Mouse (Mus musculus) mouse embryonic stem cell (cell line): ENCODE measurements around the gene Fndc3a.

Experiments
- in situ Hi-C, 2 experiments: fragments of 300-500 bp; cut with MboI; formaldehyde crosslinking; loops; 1 replicate in 1 of 2; 3 replicates in 1 of 2; pipeline ENCODE4 v1.14.3; 2019 to 2020; ENCODE audit warnings: low sequenced_read_pairs in 2 of 2, low pct_unique_long_range_greater_than_20kb in 1 of 2, mixed read lengths in 1 of 2; ENCODE audit not compliant: unreplicated experiment in 1 of 2

Fndc3a gene

DNA sequence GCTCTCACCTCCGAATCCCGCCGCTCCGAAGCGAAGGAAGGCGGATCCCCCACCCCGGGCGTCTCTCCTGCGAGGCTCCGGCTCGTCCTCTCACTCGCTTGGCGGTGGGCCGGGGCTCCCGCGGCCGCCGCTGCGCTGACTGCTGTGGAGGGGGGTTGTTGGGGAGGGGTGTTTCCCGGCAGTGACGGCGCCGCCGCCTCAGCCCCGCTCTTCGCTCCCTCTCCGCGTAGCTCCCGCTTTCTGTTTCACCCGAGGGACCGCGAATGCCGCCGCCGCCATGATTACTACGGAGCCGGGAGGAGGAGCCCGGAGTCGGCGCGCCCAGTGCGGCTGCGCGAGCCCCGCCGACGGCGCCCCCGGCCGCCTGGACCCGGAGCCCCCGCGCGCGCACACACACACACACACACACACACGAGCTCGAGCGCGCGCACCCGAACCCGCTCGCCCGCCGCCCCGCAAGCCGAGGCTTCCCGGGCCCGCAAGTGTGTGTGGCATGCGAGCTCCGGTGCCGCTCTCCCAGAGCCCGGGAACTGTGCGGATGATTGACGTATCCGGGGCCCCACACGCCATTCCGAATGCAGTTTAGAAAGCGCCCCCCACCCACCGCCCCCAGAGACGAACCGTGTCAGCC lies at the start of gene Fndc3a:
Fndc3a (minus strand) TSS at position 294 of the 631 bp plus-strand sequence.
- in situ Hi-C loops, result no loop called here

DNA sequence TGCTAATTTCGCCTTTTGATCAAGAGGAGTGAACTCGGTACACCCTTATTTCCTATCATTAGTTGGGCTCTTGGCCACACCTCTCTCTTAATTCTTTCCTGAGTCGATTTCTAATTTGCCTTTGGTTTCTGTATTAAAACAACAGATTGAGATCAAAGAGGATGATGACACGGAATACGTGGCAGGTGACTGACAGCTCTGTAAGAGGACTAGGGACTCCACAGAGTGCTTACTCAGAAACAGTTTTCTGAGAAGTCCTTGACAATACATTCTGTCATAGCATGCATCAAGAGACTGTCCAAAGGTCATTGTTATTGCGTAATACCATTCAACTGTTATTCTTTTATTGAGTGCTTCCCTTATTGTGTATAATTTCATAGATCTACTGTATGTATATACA lies 43.1 kb upstream of the Fndc3a start:
- in situ Hi-C loops, result no loop called here

DNA sequence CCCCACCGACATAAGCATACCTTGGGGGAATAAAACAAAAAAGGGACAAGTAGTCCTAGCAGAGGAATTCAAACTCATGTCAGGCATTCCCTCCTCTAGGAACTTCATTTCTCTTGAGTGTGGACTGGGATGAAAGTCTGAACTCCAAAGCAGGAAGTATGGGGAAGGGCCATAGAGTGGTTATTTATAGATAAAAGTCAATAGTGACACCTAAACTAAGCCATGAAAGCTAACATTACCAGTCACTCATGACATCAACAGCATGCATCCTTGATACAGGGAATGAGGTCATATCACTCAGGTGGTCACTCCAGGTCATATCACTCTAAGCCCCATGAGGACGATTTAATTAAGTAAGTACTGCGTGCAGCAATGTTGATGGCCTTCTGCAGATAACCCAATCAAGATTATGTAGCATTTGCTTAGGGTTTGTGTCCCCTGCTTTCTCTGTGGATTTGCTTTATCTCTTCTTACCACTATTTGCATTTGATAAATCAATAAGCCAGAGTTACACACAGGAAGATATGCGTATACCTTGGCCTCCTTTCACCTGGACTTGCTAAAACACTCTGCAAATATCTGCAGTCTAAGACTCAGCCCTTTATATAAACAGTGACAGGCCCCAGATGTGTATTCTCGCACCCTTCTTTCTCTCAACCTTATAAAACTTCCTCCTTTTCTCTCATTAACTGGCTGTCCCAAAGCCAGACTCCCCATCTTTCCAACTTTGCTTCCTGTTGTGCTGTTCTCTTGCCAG lies 40.8 kb upstream of the Fndc3a start:
- in situ Hi-C loops, result no loop called here

DNA sequence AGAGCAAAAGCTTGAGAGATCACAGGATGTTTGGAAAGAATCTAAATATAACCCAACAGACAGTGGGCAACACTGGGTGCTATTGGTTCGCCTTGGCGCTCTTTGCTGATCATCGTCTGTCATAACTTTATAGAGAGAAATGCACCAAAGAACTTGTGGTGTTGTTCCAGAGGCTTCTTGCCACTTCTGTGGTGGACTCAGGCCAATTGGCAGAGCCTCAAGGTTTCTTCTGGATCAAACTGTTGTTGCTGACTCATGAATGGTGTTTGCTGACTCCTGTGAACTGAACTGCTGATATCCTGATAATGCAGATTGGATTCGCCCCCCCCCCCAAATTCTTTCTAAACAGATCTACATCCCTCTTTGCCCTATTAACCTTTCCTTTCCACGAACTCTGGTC lies 38.5 kb upstream of the Fndc3a start:
- in situ Hi-C loops, result no loop called here

DNA sequence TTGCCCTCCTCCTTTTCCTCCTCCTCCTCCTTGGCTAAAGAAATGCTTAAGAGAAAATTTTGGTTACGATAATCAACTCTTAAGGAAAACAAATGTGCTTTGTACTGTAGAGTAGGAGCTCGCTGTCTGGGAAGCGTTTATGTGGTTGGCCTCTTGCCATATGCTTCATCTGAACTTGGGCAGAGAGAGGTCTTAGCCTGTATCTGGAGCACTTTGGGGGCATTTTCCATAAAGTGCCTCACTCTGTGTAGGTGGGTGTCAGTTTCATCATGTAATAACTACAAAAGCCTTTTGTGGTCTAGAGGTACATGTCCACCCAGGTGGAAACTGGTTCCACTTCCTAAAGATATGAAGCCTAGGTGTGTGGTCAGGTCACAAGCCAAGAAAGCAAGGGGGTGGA lies 31.9 kb upstream of the Fndc3a start:
- in situ Hi-C loops, result no loop called here

DNA sequence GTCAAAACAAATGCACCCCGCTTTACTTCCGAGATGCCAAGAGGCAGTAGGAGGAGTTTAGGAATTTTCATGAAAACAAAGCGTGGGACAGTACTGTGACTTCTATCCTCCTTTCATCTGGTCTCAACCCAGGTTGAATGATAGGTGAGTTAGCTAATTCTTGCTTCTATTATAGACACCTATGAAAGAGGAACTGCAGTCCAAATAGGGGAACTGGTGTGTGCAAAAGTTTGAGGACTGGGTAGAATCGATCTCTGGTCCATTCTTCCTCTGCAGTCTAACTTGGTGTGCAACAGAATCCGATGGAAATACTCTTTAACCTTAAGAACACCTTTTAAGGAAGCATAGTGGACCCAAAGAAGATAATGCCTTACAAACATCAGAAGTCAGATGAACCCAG lies 30.5 kb upstream of the Fndc3a start:
- in situ Hi-C loops, result no loop called here

DNA sequence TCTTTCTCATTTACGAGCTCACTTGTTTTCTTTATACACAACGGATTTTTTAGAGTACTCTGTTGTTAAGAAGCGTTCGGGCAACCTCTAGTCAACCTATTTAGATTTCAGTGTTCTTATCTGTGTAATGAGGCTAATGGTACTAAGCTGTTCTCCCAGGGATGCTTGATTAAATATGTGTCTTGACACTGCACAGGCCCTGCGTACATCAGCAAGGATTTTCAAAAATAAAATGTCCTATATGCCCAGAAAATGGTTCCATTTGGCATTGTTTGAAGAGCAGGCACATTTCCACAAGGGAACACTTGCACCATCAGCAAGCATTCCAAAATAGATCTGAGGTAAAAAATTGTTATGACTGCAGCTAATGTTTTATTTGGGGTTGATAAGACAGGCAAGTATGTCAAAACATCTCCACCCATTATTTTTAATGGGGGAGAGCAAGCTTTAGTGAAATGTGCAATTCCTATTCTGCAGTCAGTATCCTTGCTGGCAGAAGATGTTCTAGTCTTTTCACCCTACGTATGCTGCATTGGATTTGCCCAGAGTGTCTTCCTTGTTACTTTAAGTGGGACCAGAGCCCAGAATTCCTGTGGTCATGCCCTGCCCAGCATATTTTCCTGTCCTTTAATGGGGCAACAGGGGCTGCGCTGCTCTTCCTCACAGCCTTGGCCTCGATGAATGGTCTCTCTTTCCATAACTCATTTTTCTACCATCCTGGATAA lies 29.8 kb upstream of the Fndc3a start:
- in situ Hi-C loops, result no loop called here

DNA sequence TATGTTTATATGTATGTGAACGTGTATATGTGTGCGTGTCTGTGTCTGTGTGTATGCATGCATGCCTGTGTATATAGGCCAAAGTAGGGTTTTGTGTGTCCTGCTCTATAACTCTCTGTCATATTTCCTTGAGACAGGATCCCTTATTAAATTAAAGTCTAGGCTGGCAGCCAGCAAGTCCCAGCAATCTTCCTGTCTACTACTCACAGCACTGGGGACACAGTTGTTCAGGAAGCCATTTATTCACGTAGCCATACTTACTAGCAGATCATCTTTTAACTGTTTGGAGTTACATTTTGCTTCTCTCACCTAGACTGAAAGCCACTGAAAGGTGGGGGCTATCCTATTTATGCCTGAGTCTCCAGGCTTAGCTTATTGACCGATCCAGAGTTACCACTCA lies 29.0 kb upstream of the Fndc3a start:
- in situ Hi-C loops, result no loop called here

DNA sequence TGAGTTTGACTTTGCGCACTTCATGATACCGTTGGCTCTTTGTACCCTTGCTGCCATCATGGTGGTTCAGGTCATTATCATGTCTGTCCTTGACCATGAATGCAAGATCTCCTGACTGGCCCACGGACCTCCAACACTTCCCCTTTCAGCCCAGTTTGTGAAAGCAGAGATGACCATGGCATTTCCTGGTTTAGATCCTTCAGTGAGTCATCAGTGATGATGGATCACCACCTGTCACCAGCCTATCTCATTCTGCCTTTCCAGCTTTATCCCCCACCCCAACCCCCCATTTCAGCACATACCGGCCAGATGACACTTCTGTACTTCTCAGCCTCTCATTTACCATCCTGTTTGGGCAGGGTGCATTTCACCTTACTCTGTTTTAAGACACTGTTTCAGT lies 28.4 kb upstream of the Fndc3a start:
- in situ Hi-C loops, result no loop called here

DNA sequence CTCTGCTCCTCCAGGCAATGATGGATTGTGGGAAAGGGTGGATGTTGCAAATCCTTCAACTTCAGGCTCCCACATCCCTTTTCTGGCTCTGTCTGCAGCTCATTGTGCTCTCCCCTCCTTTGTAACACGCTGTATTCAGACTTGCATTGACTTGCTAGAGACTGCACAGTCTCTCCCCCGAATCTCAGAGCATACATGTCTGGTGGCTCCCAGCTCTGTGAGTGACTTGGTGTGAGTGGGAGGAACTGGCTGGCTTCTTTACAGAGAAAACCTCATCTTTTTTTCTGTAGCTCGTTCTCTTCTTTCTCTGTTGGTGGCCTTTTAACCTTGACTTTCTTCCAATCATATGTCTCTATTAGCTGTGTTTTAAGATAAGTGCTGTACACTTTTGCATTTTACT lies 16.1 kb upstream of the Fndc3a start:
- in situ Hi-C loops, result no loop called here

DNA sequence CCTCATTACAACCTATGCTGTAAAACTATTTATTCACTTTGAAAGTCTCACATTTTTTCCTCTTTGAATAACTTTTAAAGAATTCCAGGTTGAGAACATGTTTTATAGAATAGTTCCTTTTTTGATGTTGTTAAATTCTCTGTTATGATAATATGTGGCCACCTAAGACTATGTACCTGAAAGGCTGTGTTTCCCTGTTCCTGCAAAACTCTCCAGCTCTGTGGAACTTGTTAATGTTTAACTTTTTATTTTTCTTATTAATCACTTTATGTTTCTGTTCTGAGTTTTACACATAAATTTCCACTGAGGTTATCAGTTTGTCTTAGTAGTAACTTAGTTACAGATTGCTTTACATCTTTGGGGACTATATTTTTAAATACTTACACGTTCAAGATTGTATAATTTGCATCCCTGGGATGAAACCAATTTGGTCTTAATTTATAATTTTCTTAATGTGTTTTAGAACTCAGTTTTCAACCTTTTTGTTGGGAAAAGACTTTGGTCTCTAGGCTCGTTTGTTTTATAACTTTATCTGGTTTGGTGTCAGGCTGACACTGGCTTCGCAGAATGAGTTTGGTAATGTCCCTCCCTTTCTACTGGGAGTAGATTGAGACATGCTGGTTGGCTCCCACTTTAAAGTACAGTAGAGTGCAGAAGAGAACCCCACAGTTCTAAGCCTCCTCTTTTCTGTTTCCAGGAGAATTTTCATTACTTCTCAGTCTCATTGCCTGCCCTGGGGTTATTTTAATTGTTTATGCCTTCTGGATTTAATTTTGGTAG lies 12.7 kb upstream of the Fndc3a start:
- in situ Hi-C loops, result no loop called here

DNA sequence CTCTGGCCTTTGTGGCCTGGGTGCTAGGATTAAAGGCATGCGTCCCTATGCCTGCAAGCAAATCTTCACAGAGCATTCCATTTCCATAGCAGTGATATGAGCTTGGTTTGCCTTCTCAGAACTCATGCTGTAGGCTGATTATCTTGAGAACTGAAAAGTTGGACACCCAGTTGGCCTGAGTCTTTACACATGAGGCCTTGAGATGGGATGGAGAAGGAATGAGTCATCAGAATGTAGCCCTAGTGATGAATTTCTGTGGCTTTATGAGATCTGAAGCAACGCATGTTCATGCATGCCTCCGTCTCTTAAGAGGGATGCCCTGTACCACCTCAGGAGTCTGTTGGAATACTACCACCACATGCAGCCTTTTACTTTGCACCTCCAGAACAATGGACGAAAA lies 6.4 kb upstream of the Fndc3a start:
- in situ Hi-C loops, result no loop called here

DNA sequence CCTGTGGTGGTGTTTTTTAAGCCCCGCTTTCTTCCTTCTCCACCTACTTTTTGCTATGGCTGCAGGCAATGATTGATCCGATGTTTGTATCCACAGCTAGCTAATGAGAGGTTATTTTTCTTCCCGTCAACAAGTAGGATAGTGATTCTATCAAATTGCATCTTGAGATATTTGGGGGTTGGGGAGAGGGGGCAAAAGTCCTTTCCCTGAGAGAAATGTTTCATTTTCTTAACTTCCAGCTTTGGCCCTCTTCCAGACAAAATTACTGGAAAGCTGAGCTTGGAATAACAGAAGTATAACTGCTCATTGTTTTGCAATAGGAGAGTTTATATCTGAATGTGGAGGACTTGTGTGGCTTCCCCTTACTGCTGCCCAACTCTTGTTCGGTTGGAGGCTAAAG lies 1.3 kb upstream of the Fndc3a start:
- in situ Hi-C loops, result no loop called here

DNA sequence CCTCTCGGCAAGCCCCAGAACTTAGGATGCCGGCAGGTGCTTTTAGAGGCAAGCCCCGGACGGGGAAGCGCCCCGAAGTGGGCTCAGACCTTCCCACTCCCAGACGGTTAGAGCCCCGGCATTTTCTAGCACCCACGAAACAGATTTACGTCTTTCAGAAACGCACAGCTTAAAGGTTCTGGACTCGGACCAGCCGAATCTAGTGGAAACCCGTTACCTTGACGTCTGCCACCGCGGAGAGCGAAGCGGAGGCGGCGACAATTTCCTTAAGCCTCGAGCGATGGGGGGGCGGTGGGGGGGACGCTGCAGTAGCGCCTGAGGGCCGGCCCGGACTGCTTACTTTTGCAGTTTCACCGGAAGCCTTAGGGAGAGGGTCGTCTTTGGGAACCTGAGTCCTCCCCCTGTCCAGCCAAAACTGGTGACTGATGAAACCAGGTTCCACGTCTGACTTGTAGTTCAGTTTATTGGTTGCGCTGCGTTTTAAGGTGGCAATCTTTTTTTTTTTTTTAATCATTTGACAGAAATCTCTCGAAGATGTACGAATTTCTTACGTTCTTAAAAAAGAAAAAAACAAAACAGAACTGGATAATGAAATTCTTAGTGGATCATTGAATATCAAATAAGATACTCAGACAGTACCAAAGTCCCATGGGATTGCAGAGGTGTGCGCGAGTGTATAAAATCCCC lies 681 bp upstream of the Fndc3a start:
- in situ Hi-C loops, result no loop called here

DNA sequence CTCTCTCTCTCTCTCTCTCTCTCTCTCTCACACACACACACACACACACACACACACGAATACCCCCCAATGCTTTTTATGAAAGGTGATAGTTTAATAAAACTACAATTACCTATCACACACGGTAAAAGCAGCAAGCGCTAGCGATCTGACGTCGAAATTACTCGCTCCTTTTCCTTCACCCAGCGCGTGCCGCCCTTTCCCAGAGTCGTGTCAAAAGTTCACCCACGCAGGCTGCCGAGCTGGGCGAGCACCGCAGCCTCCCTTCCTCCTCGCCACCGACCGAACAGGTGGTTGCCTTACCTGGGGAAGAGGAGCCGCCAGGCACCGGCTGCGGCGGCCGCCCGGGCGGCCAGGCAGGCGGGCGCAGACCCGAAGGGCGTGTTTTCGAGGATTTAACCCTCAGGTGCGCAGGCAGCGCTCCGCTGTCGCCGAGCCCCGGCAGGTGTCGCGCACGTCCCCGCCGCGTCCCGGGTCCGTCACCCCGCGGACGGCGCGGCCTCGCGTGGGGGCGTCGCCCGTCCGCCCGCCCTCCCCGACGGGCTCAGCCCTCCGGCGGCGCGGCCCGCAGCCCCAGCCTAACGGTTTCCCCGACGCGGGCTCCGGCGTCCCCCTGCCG lies 603 bp downstream of the Fndc3a start:
- in situ Hi-C loops, result no loop called here

DNA sequence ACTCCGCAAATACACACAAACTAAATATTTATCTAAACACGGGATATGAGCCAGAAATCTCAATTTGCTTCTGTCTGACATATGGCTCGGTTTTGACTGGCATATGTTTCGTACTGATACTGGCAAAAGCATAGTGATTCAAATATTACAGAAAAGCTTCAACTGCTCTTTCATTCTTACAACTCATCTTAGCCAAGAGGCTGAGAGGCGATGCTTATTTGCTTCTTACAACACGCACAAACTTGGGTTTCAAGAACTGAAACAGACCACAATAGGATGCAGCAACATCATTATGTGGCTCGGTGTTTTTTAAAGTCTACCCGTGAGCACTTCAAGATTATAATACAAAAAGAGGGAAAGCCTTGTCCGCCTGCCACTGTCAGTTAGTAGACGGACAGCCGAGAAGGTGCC lies 1.2 kb downstream of the Fndc3a start:
- in situ Hi-C loops, result no loop called here

DNA sequence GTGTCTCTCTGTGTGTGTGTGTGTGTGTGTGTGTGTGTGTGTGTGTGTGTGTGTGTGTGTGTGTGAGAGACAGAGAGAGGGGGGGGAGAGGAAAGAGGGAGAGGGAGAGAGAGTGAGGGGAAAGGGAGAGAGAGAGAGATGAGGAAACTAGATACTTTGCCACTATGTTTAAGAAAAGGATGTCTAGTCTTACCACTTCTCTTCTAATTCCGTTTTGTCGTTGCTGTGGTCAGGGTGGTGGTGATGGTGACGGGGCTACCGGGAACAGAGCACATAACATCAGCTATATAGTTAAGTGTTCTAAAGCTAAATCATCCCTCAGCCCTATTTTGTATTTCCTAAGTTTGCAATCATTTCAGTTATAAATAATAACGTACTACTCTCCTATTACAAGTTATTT lies 9.7 kb downstream of the Fndc3a start:
- in situ Hi-C loops, result no loop called here

DNA sequence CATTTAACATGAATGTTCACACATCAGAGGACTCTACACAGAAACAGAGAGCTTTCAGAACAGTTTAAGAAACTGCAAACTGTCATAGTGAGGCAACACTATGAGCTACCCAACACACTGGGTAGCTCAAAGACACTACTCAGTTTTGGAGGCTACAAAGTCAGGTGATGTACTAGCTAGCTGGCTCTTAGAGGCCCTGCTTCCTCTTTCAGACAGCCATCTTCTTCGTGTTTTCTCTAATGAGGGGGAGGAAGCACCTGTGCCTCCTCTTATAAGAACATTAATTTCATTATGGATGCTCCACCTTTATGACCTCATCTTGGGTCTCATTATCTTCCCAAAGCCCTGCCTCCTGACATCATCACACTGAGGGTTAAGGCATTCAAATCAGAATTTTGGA lies 18.4 kb downstream of the Fndc3a start:
- in situ Hi-C loops, result no loop called here
